Mouse (Mus musculus): ENCODE measurements around the gene Gjd3.

GRCm38 (mm10) chr11:98936606-98937409, 46.0 kb downstream of the Gjd3 start:
- no peak for TF ChIP-seq CTCF (IDR thresholded peaks at IDR 0.05; ENCODE audit: borderline replicate concordance, insufficient read depth, low read length)
- TF ChIP-seq POLR2A (IDR thresholded peaks at IDR 0.05; ENCODE audit: low read depth, low read length), result peak; percentile 62

Data from embryonic fibroblast, embryonic 13.5 days (primary cell).